Mouse (Mus musculus): ENCODE data around the gene Senp6.
"Not testable (repeated sequence)": the region's sequence is repeated elsewhere in the genome, so short reads cannot be mapped to it uniquely, and the experiment has no call there.

Gene Senp6

DNA sequence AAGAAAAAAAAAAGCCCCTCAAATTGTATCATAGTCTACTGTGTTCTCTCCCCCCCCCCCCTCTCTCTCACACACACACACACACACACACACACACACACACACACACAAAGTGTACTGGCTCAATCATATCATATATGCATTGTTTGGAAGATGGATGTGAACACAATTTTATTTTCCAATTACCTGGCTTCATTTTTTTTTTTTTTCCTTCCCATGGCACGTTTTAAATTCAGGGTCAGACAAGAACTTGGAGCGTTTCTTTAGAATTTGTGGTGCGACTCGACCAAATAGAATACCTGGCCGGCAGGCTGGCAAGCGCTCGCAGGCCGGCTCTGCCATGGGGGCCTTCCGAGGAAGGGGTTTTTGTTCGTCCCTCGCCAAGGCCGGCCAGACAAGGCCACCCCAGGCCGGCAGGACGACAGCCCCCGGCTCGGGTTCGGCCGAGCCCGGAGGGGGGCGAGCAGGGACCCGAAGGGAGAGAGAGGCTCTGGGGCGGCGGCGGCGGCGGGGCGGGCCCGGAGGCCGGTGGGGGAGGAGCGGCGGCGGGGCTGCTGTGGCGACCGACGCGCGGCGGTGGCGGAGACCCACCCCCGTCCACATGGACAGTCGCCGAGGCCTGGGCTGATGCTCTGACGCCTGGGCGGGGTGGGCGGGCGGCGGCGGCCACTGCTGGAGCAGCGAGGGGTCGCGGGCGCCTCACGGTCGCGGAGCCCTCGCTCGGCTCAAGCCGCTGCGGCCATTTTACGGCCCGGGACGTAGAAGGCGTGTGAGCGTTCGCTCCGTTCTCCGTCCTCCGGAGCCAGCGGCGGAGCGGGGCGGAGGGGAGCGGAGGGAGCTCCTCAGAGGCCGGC, at the start of gene Senp6:
TSS of gene Senp6 (plus strand) at position 537 of the 854 bp plus-strand sequence.
- peak; percentile 78 for DNase-seq (ENCODE audit: low read depth, low spot score)

GRCm38 (mm10) chr9:80020429-80020828, 46.3 kb upstream of the Senp6 start:
- DNase-seq (ENCODE audit: low read depth, low spot score): no peak

DNA sequence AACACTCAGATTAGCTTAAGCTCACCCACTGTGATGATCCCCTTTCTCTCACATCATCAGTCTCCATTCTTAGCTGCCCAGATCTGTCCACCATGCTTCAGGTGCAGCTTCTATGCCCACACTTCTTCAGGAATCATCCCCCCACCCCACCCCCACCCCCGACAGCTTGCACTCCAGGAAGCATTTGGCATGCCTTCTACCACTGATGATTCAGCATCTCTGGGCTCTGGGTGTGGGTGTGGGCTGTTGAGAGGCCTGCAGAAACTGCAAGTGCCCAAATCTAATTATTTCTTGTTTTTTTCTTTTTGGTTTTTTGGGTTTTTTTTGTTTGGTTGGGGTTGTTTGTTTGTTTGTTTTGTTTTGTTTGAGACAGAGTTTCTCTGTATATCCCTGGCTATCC, 45.1 kb upstream of the Senp6 start:
- DNase-seq (ENCODE audit: low read depth, low spot score): peak; percentile 74

GRCm38 (mm10) chr9:80022821-80023220, 43.9 kb upstream of the Senp6 start:
- peak; percentile 21 for DNase-seq (ENCODE audit: low read depth, low spot score)

- not testable (repeated sequence) for DNase-seq (ENCODE audit: low read depth, low spot score)
Observed at GRCm38 (mm10) chr9:80025347-80025746, 41.4 kb upstream of the Senp6 start.

DNA sequence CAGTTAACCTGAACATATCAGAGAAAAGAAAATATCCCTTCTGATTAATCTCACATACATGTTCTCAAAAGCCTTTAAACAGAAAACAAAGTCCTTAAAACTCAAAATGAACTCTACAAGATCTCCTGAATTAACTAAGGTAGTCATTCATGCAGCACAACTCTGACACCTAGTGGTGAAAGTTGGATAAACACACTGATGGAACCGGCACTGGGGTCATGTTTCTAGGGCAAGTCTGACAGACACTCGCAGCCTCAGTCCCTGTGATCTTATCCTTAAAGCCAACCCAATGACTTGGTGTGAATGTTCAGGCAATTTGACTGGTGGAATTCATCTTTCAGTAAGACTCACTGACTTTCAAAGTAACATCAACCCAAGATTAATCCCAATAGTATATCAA, 40.7 kb upstream of the Senp6 start:
- DNase-seq (ENCODE audit: low read depth, low spot score): peak; percentile 58

DNA sequence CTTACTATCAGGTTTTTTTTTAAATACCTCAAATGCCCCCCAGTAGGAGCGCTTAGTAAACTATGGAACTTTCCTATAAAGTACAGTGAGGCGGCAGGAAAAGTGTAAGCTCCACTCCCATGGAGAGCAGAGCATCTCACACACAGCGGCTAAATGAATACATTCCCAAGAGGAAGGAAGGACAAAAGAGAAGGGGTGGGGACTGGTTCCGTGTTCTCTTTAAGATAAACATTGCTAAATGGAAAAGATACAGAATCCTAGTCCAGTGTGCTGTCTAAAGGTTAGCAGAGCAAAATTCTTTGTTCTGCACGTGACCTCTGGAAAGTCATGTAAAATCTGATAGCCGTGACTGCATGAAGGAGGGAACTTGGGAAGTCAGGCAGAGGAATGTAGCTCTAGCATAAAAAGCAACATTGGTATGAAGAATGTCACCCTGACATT, 40.1 kb upstream of the Senp6 start:
- DNase-seq (ENCODE audit: low read depth, low spot score): no peak

GRCm38 (mm10) chr9:80037262-80037996, 29.3 kb upstream of the Senp6 start:
- no peak for DNase-seq (ENCODE audit: low read depth, low spot score)

- no peak for DNase-seq (ENCODE audit: low read depth, low spot score)
Observed at GRCm38 (mm10) chr9:80037997-80038383, 28.7 kb upstream of the Senp6 start.

- DNase-seq (ENCODE audit: low read depth, low spot score): no peak
Observed at GRCm38 (mm10) chr9:80039296-80039815, 27.3 kb upstream of the Senp6 start.

DNA sequence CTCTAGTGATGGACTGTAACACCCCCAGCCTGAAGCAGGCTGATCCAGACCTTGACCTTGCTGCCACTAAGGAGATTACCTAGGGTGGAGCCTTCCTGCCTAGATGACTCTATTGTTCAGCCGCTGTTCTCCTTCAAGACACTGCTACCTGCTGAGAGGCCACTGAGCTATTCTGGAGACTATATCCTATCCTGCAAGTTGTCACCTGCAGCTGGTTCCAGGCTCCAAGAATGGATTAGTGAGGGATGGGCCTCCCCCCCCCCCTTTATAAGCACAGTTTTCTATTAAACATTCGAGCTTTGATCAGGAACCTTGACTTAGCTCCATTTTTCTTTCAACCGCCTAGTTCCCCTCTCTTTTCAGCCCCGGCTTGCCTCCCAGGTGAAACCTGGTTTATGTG, 22.4 kb upstream of the Senp6 start:
- DNase-seq (ENCODE audit: low read depth, low spot score): not testable (repeated sequence)

DNA sequence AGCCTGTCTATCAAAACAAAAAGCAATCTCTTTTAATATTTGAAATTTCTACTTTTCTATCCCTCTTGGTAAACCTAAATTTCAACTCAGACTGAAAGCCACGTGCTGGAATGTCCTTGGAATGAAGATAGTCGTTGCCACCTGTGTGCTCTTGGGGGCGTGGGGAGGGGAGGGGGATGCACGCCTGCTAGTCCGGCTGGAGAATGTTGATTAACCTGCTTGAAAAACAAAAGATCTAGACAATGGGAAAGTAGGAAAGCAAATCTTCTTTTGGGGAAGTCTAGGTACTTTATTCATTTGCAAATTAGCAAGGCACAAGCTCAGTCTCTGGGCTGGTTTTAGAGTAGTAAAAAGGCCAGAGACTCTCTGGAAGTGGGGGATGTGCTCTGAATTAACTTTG, 17.4 kb upstream of the Senp6 start:
- not testable (repeated sequence) for DNase-seq (ENCODE audit: low read depth, low spot score)

GRCm38 (mm10) chr9:80052951-80053350, 13.8 kb upstream of the Senp6 start:
- DNase-seq (ENCODE audit: low read depth, low spot score): no peak

DNA sequence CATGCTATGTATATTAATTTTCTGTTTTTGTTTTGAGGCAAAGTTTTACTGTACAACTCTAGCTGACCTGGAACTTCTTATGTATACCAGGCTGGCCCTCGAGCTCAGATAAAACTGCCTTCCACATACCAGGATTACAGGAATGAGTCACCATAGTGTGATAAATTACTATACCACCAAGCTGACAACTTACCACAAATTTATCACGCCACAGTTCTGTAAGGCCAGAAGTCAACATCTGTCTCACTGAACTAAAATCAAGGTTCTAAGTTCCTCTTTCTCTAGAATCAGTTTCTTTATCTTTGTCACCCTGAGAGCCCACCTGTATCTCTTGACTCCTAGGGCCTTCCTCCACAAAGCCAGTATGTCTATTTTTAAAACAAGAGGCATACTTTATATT, 9.0 kb upstream of the Senp6 start:
- DNase-seq (ENCODE audit: low read depth, low spot score): no peak

- not testable (repeated sequence) for DNase-seq (ENCODE audit: low read depth, low spot score)
Observed at GRCm38 (mm10) chr9:80065495-80065894, 1.2 kb upstream of the Senp6 start.

- peak; percentile 74 for DNase-seq (ENCODE audit: low read depth, low spot score)
Observed at GRCm38 (mm10) chr9:80067221-80068027, 721 bp downstream of the Senp6 start.

- peak; percentile 20 for DNase-seq (ENCODE audit: low read depth, low spot score)
Observed at GRCm38 (mm10) chr9:80068028-80068515, 1.4 kb downstream of the Senp6 start.

DNA sequence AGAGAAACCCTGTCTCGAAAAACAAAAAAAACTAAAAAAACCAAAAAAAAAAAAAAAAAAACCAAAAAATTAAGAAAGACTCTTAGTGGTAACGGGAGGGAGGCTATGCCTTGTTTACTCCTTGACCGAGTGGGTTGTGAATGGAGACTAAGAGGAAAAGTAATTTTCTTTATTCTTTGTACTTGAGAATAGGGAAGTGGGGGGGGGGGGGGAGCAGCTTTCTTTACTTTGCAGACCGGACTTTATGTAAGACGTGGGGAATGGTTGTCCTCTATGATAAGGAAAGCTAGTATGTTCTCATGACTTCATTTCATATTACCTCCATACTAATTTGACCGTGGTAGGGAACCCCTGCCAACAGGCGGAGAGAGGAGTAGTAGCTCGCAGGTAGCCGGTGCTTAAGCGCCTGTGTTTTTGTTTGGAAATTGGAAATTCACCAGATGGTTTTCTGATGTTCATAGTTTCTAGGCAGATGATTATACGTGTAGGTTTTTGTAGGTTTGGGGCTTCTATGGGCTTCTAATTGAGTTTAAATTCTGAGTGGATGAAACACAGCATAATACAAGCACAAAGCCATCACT, 2.1 kb downstream of the Senp6 start:
- no peak for DNase-seq (ENCODE audit: low read depth, low spot score)

GRCm38 (mm10) chr9:80070026-80070425, 3.3 kb downstream of the Senp6 start:
- no peak for DNase-seq (ENCODE audit: low read depth, low spot score)

DNA sequence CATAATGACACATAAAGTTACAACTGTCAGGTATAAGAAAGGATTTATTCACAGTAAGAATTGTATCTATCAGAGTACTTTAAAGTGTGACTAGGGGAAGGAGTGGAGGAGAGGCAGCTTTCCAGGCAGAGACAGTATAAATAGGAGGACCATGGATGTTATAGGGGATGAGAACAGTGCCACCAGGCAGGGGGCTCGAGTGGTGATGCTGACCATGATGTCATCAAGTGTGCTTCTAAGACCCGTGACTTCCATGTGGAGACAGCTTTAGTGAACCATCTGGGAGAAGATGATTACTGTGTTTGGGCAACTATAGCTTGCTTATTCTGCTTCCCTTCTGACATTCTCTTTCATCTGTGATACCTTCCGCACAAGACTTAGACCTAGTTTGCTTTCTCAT, 4.9 kb downstream of the Senp6 start:
- DNase-seq (ENCODE audit: low read depth, low spot score): no peak

GRCm38 (mm10) chr9:80074067-80074466, 7.4 kb downstream of the Senp6 start:
- no peak for DNase-seq (ENCODE audit: low read depth, low spot score)
